Mouse (Mus musculus): ENCODE data around the gene 1600012H06Rik.

GRCm38 (mm10) chr17:14907136-14907535, 35.8 kb upstream of the 1600012H06Rik start:
- TF ChIP-seq MAFK (IDR thresholded peaks at IDR 0.05; ENCODE audit: insufficient read depth, low read depth, low read length) (no peak), HCFC1 (IDR thresholded peaks at IDR 0.05; ENCODE audit: borderline replicate concordance, insufficient read depth, low read length) (no peak), CHD2 (IDR thresholded peaks at IDR 0.05; ENCODE audit: low read depth, low read length) (no peak), ZNF384 (IDR thresholded peaks at IDR 0.05; ENCODE audit: low read depth, low read length) (no peak)

Data from ES-E14 (cell line).